Mouse (Mus musculus) adrenal gland (tissue): ENCODE data around the gene Ell.

Experiments
- intact Hi-C: fragments of 180-260 bp; cut with DNase I; formaldehyde crosslinking; loops from one replicate; pipeline ENCODE4 v1.15.1; 2025

Gene Ell

GRCm38 (mm10) chr8:70596216-70596615 lies 57.0 kb downstream of the Ell start:
- intact Hi-C loops, result no loop called here

- intact Hi-C loops, result no loop called here
Observed at GRCm38 (mm10) chr8:70596775-70597416, 57.6 kb downstream of the Ell start.

- intact Hi-C loops, result no loop called here
Observed at GRCm38 (mm10) chr8:70597417-70598272, 58.4 kb downstream of the Ell start.

- intact Hi-C loops, result no loop called here
Observed at GRCm38 (mm10) chr8:70598283-70598682, 59.0 kb downstream of the Ell start.

- intact Hi-C loops, result no loop called here
Observed at GRCm38 (mm10) chr8:70598722-70599121, 59.5 kb downstream of the Ell start.

GRCm38 (mm10) chr8:70599507-70600290 lies 60.4 kb downstream of the Ell start:
- intact Hi-C loops, result no loop called here

- intact Hi-C loops, result no loop called here
Observed at GRCm38 (mm10) chr8:70600473-70601270, 61.4 kb downstream of the Ell start.

GRCm38 (mm10) chr8:70601271-70601649 lies 62.0 kb downstream of the Ell start:
- intact Hi-C loops, result no loop called here

- intact Hi-C loops, result no loop called here
Observed at GRCm38 (mm10) chr8:70602139-70602811, 63.0 kb downstream of the Ell start.

GRCm38 (mm10) chr8:70604558-70604957 lies 65.3 kb downstream of the Ell start:
- intact Hi-C loops, result no loop called here

- intact Hi-C loops, result no loop called here
Observed at GRCm38 (mm10) chr8:70605871-70606779, 66.9 kb downstream of the Ell start.

GRCm38 (mm10) chr8:70606780-70607602 lies 67.7 kb downstream of the Ell start:
- intact Hi-C loops, result no loop called here

GRCm38 (mm10) chr8:70607603-70607897 lies 68.3 kb downstream of the Ell start:
- intact Hi-C loops, result no loop called here

GRCm38 (mm10) chr8:70607898-70608748 lies 68.9 kb downstream of the Ell start:
- intact Hi-C loops, result no loop called here

GRCm38 (mm10) chr8:70608749-70609367 lies 69.6 kb downstream of the Ell start, which contains the start of gene Ssbp4:
Ssbp4 (minus strand) TSS chr8:70608872.
- intact Hi-C loops, result no loop called here

GRCm38 (mm10) chr8:70609368-70609848 lies 70.2 kb downstream of the Ell start:
- intact Hi-C loops, result no loop called here
